Mouse (Mus musculus) spleen, embryonic (tissue): ENCODE measurements around the gene Ryk.

Source experiments
- CTCF ChIA-PET: fragments of 350-600 bp; sonication (Branson Sonifier 250); formaldehyde crosslinking; loops from one replicate; lab custom pipeline; 2022; lab: Charles Lee

The Ryk gene

GRCm38 (mm10) chr9:102858283-102858682, 23.6 kb downstream of the Ryk start:
- CTCF ChIA-PET: no interaction called here

GRCm38 (mm10) chr9:102859399-102859798, 24.7 kb downstream of the Ryk start:
- CTCF ChIA-PET: no interaction called here

- CTCF ChIA-PET: no interaction called here
Observed at GRCm38 (mm10) chr9:102859963-102860362, 25.2 kb downstream of the Ryk start.

GRCm38 (mm10) chr9:102860802-102861469, 26.2 kb downstream of the Ryk start:
- CTCF ChIA-PET: no interaction called here

GRCm38 (mm10) chr9:102861789-102862188, 27.1 kb downstream of the Ryk start:
- CTCF ChIA-PET: interaction anchor here (0.6 kb wide), 1 partner anchor 293 kb away, joined by 3 read pairs; no protein-coding TSS in a partner anchor

- CTCF ChIA-PET: interaction anchor here (0.6 kb wide), 1 partner anchor 293 kb away, joined by 3 read pairs; no protein-coding TSS in a partner anchor
Observed at GRCm38 (mm10) chr9:102862260-102862659, 27.5 kb downstream of the Ryk start.

DNA sequence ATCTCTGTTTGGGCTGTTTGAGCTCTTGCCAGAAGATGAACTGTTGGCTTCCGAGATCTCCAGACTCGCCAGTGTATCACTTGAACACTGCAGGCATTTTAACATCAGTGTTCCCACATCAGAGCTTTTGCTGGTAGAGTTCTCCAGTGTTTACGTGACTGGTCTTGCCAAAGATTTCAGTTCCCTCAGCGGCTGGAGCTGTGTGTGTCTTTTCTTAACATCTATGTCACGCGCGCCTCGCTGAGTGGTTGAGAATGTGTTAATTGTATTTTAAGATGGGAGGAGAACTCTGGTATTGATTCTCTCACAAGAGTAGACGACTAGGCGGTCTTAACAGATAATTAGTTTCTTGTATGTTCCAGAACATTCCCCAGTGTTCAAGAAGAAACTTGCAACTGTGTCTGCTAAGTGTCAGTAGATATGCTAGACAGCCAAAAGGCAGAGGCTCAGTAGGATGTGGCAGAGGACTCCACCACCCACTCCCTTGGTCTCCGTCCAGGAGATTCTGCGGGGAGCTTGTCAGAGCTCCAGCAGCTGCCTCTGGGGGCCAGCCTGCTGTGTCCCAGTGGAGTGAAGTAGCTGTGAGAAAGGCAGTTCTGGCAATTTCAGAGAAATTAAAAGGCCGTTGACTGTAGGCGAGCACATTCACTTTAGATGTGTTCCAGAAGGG, 29.3 kb downstream of the Ryk start:
- CTCF ChIA-PET: no interaction called here

- CTCF ChIA-PET: interaction anchor here (0.5 to 0.7 kb wide), 2 partner anchors 65 to 1663 kb away, joined by 3 to 8 read pairs; no protein-coding TSS in a partner anchor
Observed at GRCm38 (mm10) chr9:102864931-102865330, 30.2 kb downstream of the Ryk start.

- CTCF ChIA-PET: no interaction called here
Observed at GRCm38 (mm10) chr9:102865946-102866737, 31.4 kb downstream of the Ryk start.

DNA sequence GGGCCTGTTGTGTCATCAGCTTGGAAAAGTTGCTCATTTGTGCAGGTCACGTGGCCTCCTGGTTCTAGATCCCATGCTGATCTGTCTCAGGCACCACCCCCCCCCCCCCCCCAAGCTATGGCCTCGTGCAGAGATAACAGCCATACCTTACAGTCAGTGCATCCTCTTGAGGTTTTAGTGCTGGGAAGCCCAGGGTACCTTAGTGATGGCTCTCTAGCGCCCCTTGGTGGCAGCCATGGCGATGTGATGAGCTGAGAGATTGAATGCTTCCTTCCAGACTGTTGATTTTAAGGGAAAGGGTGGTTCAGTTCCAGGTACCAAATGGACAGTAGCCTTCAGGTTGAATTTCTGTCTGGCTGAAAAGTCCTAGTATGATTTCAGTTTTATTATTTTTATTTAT, 32.2 kb downstream of the Ryk start:
- CTCF ChIA-PET: no interaction called here

DNA sequence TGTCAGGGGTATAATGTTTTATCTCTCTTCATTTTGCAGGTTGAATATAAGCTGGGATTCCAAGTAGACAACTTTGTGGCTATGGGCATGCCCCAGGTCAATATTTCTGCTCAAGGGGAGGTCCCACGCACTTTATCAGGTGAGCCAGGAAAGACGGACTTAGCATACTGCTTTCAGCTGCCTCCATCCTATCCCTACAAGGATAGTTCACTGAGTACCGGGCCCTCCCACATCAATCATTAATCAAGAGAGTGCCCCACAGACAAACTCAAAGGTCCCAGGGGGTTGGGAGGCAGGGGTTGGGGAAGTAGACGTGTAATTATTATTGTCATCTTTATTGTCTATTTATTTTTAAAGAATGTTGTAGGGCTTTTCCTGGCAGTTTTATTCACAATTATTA, 32.8 kb downstream of the Ryk start:
- CTCF ChIA-PET: no interaction called here

- CTCF ChIA-PET: no interaction called here
Observed at GRCm38 (mm10) chr9:102868451-102868850, 33.7 kb downstream of the Ryk start.

GRCm38 (mm10) chr9:102876054-102876690, 41.5 kb downstream of the Ryk start:
- CTCF ChIA-PET: no interaction called here

DNA sequence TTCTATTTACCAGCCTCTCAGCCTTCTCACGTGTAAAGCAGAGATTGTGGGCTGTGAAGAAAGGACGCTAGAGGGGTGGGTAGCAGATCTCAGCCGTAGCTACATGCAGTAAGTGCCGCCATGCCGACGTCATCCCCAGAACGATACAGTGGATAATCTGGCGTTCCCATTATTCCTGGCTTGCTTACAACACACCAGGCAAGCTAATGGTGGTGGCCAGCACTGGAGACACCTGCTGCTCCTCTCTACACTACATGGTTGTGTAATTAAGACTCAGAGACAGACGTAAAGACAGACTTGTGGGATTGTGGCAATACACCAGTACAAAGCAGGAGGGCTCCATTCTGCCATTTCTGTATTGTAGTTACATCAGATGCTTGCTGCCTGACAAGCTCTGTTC, 43.2 kb downstream of the Ryk start:
- CTCF ChIA-PET: interaction anchor here (0.6 kb wide), 1 partner anchor 113 kb away, joined by 3 read pairs; no protein-coding TSS in a partner anchor

GRCm38 (mm10) chr9:102879545-102879944, 44.8 kb downstream of the Ryk start:
- CTCF ChIA-PET: interaction anchor here (1.1 kb wide), 1 partner anchor 243 kb away, joined by 4 read pairs; no protein-coding TSS in a partner anchor

GRCm38 (mm10) chr9:102884703-102885102, 50.0 kb downstream of the Ryk start:
- CTCF ChIA-PET: interaction anchor here (0.7 kb wide), 1 partner anchor 216 kb away, joined by 3 read pairs; no protein-coding TSS in a partner anchor

- CTCF ChIA-PET: no interaction called here
Observed at GRCm38 (mm10) chr9:102890166-102890565, 55.4 kb downstream of the Ryk start.

DNA sequence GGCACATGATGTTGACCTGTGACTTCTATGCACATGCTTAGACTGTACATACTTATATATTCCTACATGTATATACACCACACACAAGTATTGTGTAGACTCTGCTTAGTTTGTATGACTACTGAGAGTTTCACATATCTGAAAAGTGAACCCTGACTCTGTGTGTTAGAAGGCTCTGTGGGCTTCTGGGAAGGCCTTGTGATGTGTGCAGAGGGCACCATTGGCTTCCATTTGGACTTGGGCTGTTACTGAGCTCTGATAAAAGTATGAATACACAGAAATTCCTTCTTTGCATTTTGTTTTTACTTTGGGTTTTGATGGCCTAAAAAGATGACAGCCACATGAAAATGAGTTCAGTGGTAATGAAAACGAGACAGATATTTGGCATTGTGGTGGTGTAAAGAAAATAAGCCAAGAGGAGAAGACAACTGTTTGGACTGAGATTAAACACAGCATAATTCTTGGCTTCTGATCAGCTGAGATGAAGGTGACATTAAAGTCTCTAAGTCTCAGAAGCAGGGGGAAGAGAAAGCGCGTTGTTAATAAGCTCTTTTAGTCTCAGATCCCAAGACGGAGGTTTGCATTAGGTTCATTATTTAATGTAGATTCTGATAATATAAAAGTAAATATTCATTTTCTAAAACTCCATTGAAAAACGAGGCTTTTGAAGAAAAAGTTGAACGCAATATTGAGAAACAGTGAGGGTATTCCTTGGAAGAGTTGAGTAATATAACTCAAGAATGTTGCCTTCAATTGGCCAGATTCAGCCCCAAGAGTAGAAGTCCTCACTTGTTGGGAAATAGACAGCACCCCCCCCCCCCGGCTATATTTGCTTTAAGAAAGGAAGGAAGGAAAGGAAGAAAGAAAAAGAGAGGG, 58.0 kb downstream of the Ryk start:
- CTCF ChIA-PET: no interaction called here

- CTCF ChIA-PET: interaction anchor here (0.7 kb wide), 1 partner anchor 16 kb away, joined by 3 read pairs; no protein-coding TSS in a partner anchor
Observed at GRCm38 (mm10) chr9:102893356-102893870, 58.7 kb downstream of the Ryk start.

DNA sequence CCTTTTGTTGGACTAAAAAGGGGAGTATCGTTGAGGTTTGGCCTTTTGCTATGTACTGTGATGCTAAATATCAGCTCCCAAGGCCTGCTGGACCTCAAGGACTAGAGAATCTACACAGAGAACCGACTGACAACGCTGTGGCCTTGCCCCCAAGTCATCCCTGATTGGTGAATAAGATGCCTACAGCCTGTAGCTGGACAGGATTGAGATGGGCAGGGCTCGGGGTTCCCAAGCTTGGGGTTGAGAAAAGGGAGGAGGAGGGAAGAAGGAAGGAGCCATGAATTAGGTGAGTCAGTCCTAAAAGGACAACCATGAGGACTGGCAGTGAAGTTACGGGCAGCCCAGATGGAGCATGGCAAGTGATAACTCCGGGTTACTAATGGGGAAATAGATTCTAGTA, 65.2 kb downstream of the Ryk start:
- CTCF ChIA-PET: no interaction called here
